Mouse (Mus musculus): ENCODE results near the gene Pik3cd.

DNA sequence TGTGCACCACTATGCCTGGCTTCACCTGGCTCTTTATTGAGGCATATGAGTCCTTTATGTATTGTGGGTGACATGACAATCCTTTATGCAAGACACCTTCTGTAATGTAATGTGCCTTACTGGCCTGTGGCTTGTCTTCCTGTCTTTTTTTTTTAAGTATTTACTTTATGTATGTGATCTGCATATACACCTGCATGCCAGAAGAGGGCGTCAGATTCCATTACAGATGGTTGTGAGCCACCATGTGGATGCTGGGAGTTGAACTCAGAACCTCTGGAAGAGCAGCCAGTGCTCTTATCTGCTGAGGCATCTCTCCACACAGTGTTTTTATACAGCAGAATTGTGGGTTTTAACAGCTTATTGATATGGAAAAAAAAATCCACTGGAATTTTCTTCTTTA, 98.5 kb downstream of the Pik3cd start:
- TF ChIP-seq GATA1 (IDR thresholded peaks at IDR 0.05; ENCODE audit: low read length) = no peak
- no peak for TF ChIP-seq TAL1 (IDR thresholded peaks at IDR 0.05; ENCODE audit: low read length)

All from erythroblast, embryonic 14.5 days (primary cell).